Mouse (Mus musculus): ENCODE measurements around the gene Kif14. TPM values are rescaled to one million over a fixed set of nuclear protein-coding genes. Genes with fewer than 3 reads are reported as not detected.

Kif14 gene
- polyA plus RNA-seq (2015; fragmentation: Illumina TruSeq; extraction: RNeasy Lipid Tissue Mini Kit (QIAGEN cat#74804); ENCODE audit: insufficient read depth, low read depth, low replicate concordance), result not detected

DNA sequence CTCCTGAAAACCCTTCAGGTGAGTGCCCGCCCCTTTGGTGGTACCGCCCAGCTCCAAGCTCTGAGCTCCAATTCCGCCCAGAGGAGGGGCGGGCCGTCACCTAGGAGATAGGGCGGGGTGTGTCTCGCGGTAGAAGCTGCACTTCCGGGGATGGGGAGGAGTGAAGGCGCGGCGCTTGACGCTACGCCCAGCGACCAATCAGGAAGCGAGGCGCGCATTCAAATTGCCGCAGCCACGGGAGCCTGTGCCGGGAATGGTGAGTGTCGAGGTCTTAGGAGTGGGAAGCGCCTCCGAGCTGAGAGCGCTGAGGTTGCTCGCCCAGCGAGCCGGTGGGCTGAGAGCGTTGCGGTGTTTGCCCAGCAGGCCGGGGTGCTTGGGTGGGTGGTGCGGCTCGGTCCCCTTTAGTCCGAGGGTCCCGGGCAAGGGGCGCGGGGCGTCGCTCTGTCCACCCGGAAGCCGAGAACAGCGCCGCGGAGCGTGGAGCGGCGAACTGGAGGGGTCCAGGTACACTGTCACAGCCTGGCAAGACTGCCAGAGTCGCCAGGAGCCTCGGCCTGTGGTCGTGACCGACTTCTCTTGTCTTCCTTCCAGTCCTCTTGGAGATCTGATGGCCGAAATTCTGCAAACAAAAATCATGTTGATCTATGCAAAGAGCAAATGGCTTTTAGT lies at the start of gene Kif14:
Gene Kif14, plus strand, starts transcription at position 201 of the 669 bp plus-strand sequence.

Other genes starting within 250 kb of the Kif14 start
- 2.9 TPM for gene Inava, start 232.1 kb upstream of the Kif14 start, polyA plus RNA-seq (2015; fragmentation: Illumina TruSeq; extraction: RNeasy Lipid Tissue Mini Kit (QIAGEN cat#74804); ENCODE audit: insufficient read depth, low read depth, low replicate concordance)
- not detected for gene Gpr25, start 205.5 kb upstream of the Kif14 start, polyA plus RNA-seq (2015; fragmentation: Illumina TruSeq; extraction: RNeasy Lipid Tissue Mini Kit (QIAGEN cat#74804); ENCODE audit: insufficient read depth, low read depth, low replicate concordance)
- gene Camsap2, start 120.2 kb upstream of the Kif14 start, polyA plus RNA-seq (2015; fragmentation: Illumina TruSeq; extraction: RNeasy Lipid Tissue Mini Kit (QIAGEN cat#74804); ENCODE audit: insufficient read depth, low read depth, low replicate concordance), result 4.8 TPM
- gene Ddx59, start 51.1 kb upstream of the Kif14 start, polyA plus RNA-seq (2015; fragmentation: Illumina TruSeq; extraction: RNeasy Lipid Tissue Mini Kit (QIAGEN cat#74804); ENCODE audit: insufficient read depth, low read depth, low replicate concordance), result 1.1 TPM
- 2.7 TPM for gene Zfp281, start 158.6 kb downstream of the Kif14 start, polyA plus RNA-seq (2015; fragmentation: Illumina TruSeq; extraction: RNeasy Lipid Tissue Mini Kit (QIAGEN cat#74804); ENCODE audit: insufficient read depth, low read depth, low replicate concordance)

All from pancreas, adult 10 weeks (tissue).